Mouse (Mus musculus) C2C12 (cell line): ENCODE measurements around the gene Mettl14.

Experiments used
- CEBPB ChIP-seq: IDR thresholded peaks from one replicate; pipeline ENCODE4 v1.6.1; 2011; ENCODE audit warnings: low read depth, mild to moderate bottlenecking, control low read depth, moderate library complexity
- CTCF ChIP-seq: IDR thresholded peaks from one replicate; pipeline ENCODE4 v1.5.1; 2011; ENCODE audit not compliant: control insufficient read depth, insufficient read depth, insufficient read length
- FOSL1 ChIP-seq: IDR thresholded peaks from one replicate; pipeline ENCODE4 v1.8.0; 2011; ENCODE audit warnings: mild to moderate bottlenecking, low read length; ENCODE audit not compliant: poor library complexity, insufficient read depth, severe bottlenecking
- MAX ChIP-seq: IDR thresholded peaks from one replicate; pipeline ENCODE4 v1.6.1; 2011; ENCODE audit warnings: mild to moderate bottlenecking, control low read depth
- MYOD1 ChIP-seq: IDR thresholded peaks from one replicate; pipeline ENCODE4 v1.6.1; 2011; ENCODE audit warnings: low read depth; ENCODE audit not compliant: control insufficient read depth, insufficient read length
- MYOG ChIP-seq: IDR thresholded peaks from one replicate; pipeline ENCODE4 v1.6.1; 2011; ENCODE audit not compliant: control insufficient read depth, insufficient read length; ENCODE audit errors: extremely low read depth
- USF1 ChIP-seq: IDR thresholded peaks from one replicate; pipeline ENCODE4 v1.6.1; 2011; ENCODE audit warnings: low read depth, mild to moderate bottlenecking, control low read depth, moderate library complexity

GRCm38 (mm10) chr3:123322147-123322546 lies 63.8 kb downstream of the Mettl14 start:
- TF ChIP-seq CTCF (no peak), MAX (no peak), USF1 (no peak), MYOD1 (no peak), FOSL1 (no peak), MYOG (no peak), CEBPB (no peak)
